Mouse (Mus musculus): ENCODE results near the gene Bcl7c.

Bcl7c gene

GRCm38 (mm10) chr7:127685304-127686018 lies 23.3 kb downstream of the Bcl7c start:
- peak; percentile 61 for DNase-seq (ENCODE audit: low read depth, low spot score)

- DNase-seq (ENCODE audit: low read depth, low spot score) = no peak
These were observed 26.7 kb downstream of the Bcl7c start for GRCm38 (mm10) chr7:127681888-127682553.

- no peak for DNase-seq (ENCODE audit: low read depth, low spot score)
These were observed 28.2 kb downstream of the Bcl7c start for GRCm38 (mm10) chr7:127680541-127680940.

- DNase-seq (ENCODE audit: low read depth, low spot score) = peak; percentile 49
These were observed 29.9 kb downstream of the Bcl7c start for GRCm38 (mm10) chr7:127678811-127679210.

- DNase-seq (ENCODE audit: low read depth, low spot score) = no peak
These were observed 31.1 kb downstream of the Bcl7c start for GRCm38 (mm10) chr7:127677609-127678008.

- peak; percentile 40 for DNase-seq (ENCODE audit: low read depth, low spot score)
These were observed 31.7 kb downstream of the Bcl7c start for GRCm38 (mm10) chr7:127677077-127677476.

- DNase-seq (ENCODE audit: low read depth, low spot score) = peak; percentile 75
These were observed 33.3 kb downstream of the Bcl7c start for GRCm38 (mm10) chr7:127675391-127675811.

- DNase-seq (ENCODE audit: low read depth, low spot score) = peak; percentile 97
These were observed 33.8 kb downstream of the Bcl7c start for GRCm38 (mm10) chr7:127674977-127675376.

GRCm38 (mm10) chr7:127672776-127673175 lies 36.0 kb downstream of the Bcl7c start:
- DNase-seq (ENCODE audit: low read depth, low spot score) = no peak

GRCm38 (mm10) chr7:127671880-127672774 lies 36.6 kb downstream of the Bcl7c start:
- no peak for DNase-seq (ENCODE audit: low read depth, low spot score)

GRCm38 (mm10) chr7:127667171-127667570 lies 41.6 kb downstream of the Bcl7c start:
- DNase-seq (ENCODE audit: low read depth, low spot score) = peak; percentile 51

GRCm38 (mm10) chr7:127666679-127667078 lies 42.1 kb downstream of the Bcl7c start:
- DNase-seq (ENCODE audit: low read depth, low spot score) = no peak

- no peak for DNase-seq (ENCODE audit: low read depth, low spot score)
These were observed 42.6 kb downstream of the Bcl7c start for GRCm38 (mm10) chr7:127666066-127666654.

GRCm38 (mm10) chr7:127662926-127663325 lies 45.8 kb downstream of the Bcl7c start:
- DNase-seq (ENCODE audit: low read depth, low spot score) = no peak

GRCm38 (mm10) chr7:127661833-127662232 lies 46.9 kb downstream of the Bcl7c start:
- DNase-seq (ENCODE audit: low read depth, low spot score) = no peak

GRCm38 (mm10) chr7:127660882-127661281 lies 47.9 kb downstream of the Bcl7c start:
- DNase-seq (ENCODE audit: low read depth, low spot score) = no peak

- DNase-seq (ENCODE audit: low read depth, low spot score) = peak; percentile 58
These were observed 51.8 kb downstream of the Bcl7c start for GRCm38 (mm10) chr7:127656946-127657345.

GRCm38 (mm10) chr7:127654318-127654717 lies 54.4 kb downstream of the Bcl7c start:
- DNase-seq (ENCODE audit: low read depth, low spot score) = no peak

- peak; percentile 8 for DNase-seq (ENCODE audit: low read depth, low spot score)
These were observed 56.7 kb downstream of the Bcl7c start for GRCm38 (mm10) chr7:127652050-127652449.

- no peak for DNase-seq (ENCODE audit: low read depth, low spot score)
These were observed 57.1 kb downstream of the Bcl7c start for GRCm38 (mm10) chr7:127651624-127652023.

- no peak for DNase-seq (ENCODE audit: low read depth, low spot score)
These were observed 59.5 kb downstream of the Bcl7c start for GRCm38 (mm10) chr7:127649206-127649605.
